Mouse (Mus musculus): ENCODE data around the gene 4930407I10Rik. TPM values are rescaled to one million over a fixed set of nuclear protein-coding genes. Genes with fewer than 3 reads are reported as not detected.

The 4930407I10Rik gene
- not detected in 2 replicates for polyA plus RNA-seq (2012; rRNA removed)

DNA sequence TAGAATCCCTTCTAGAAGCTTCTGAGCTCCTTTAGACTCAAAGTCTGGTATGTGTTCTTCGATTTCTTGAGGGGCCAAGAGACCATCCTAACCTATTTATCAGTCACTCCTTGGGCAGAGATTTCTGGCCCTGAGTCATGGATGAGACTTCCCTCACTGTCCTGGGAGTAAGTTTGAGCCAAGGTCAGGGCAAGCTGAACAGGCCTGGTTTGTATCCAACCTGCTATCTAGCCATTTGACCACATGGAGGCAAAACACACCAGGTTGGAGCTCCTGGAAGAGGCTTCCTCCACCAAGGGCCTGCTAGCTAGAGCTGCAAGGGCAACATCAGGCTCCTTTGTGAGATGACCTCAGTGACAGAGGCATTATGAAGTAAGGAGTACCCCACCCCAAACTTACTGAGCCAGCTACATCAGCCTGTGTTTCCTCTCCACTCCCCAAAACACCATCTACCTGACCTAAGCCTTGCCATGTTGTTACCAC, at the start of gene 4930407I10Rik:
Gene 4930407I10Rik (plus strand): TSS at position 433 of the 483 bp plus-strand sequence.
- DNase-seq (ENCODE audit: low spot score): no peak

DNA sequence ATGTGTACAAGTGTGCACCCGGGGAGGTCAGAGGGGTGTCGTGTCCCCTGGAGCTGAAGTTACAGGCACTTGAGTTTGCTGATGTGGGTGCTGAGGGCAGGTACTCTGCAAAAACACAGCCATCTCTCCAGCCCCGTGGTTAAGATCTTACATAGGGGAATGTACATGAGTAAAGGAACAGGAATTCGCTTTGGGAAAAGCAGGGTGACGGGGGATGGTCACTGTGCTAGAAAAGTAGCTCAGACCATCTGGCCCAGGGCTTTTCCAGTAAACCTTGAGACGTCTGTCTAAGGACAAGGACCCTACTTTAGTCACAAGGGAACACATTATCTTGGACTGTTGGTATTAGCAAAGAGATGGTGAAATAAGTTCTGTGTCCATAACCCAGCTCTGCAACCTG, 47.0 kb upstream of the 4930407I10Rik start:
- no peak for DNase-seq (ENCODE audit: low spot score)

DNA sequence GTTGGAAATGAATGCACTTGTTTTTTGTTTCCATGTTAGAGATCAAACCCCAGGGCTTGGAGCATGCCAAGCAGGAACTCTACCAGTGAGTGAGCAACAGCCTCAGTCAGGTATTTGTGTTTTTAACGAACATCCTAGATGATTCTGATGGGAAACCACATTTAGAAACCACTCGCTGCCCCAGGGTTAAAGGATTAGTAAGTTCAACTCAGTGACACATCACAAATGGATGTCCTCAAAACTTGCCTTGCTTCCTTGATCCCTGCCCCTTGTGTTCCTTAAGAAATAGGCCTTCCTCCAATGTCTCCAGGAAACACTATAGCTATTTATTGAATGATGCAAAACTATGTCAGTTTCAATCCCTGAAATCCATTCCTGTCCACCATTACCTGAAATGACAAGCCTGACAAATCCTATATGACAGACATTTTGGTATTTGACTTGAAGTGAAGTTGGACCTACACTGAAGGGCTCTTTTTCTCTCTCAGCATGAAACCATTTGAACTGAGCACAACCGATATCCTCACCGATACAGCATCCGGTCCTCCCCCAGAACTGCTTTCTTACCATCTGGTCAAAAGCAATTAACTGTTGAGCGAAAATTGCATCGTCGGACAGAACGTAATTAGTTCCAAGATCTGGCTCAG, 44.1 kb upstream of the 4930407I10Rik start:
- no peak for DNase-seq (ENCODE audit: low spot score)

DNA sequence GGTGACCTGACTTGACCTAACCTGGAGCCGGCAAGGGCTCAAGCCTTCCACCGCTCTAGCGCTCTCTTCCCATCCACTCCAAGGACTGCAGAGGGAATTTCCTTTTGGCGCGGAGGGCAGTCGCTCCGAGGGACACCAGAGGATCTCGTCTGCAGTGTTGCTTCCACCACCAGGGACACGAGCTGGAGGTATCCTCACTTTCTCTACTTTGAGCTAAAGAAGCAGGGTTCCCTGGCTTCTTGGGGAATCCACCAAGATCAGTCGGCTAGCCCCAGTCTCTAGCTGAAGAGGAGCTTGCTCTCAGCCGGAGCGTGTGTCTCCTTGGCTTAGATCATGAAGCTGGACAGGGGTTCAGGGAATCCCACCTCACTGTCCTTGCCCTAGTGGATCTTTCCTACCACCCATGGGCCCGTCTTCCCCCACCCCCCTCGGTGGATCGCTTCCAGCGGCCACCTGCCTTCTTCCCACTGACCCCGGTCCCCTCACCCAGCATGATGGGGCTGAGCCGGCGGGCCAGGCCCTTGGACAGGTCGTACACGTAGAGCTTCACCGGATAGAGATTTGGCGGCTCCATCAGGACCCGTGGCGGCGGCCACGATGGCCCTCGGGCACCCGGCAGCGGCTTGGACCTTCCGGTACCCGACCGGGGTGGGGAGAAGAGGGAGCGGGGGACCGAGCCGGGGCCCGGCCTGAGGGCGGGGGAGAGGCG, 43.4 kb upstream of the 4930407I10Rik start:
- DNase-seq (ENCODE audit: low spot score): peak; percentile 26

DNA sequence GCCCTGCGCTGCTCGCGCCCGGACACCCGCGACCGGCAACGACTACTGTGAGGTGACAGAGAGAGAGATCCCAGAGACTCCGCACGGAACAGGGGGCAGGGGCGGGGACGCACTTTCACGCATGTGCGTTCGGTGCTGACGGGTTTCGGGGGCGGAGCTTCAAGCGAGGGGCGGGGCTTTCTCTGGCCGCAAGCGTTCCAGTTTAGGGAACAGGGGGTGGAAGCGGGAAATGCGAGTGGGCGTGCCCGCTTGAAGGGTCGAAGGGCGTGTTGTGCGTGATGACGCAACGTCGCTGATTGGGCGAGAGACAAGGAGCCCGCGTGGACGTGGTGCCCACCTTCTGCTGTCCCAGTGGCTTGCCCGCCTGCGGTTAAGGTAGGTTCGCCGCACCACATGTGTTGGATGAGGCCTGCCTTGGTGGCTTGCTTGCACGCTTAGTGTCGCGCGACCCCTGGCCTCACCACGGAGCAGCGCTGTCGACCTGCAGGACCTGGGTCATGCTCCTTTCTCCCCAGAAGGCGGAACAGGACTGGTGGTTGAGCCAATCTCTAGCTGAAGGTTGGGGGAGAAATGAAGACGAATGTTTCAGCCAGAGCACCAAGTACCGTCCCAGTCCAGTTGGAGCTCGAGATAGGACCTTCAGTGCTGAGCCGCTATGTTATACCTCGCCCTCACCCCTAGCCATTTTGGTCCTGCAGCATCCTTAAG, 42.7 kb upstream of the 4930407I10Rik start:
- DNase-seq (ENCODE audit: low spot score): peak; percentile 97

DNA sequence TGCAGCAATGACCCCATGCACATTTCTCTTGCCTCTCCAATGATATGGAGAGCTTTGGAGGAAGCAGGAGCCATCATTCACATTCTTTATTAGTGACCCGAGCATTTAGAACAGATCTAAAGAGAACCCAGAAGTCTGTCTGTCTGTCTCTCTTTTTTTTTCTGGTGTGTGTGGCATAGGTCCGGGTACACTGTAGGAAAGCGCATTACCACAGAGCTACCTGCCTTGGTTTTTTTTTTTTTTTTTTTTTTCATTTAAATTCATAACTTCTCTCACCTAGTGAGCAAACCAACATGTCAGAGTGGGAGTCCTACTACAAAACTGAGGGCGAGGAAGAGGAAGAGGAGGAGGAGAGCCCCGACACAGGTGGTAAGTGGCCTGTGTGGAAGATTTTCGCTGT, 42.1 kb upstream of the 4930407I10Rik start:
- no peak for DNase-seq (ENCODE audit: low spot score)

DNA sequence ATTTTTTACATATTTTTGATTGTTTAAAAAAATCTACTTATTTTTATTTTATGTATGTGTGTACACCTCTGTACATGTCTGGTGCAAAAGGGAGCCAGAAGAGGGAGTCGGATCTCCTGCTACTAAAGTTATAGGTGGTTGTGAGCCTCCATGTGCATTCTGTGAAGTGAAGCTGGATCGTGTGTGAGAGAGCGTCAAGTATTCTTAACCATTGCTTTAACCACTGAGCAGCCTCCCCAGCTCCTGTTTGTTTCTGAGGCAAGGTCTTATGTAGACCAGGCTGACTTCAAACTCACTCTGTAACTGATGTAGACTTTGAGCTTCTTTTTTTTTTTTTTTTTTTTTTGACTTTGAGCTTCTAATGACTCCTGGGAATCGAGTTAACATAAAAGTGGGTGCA, 41.5 kb upstream of the 4930407I10Rik start:
- no peak for DNase-seq (ENCODE audit: low spot score)

DNA sequence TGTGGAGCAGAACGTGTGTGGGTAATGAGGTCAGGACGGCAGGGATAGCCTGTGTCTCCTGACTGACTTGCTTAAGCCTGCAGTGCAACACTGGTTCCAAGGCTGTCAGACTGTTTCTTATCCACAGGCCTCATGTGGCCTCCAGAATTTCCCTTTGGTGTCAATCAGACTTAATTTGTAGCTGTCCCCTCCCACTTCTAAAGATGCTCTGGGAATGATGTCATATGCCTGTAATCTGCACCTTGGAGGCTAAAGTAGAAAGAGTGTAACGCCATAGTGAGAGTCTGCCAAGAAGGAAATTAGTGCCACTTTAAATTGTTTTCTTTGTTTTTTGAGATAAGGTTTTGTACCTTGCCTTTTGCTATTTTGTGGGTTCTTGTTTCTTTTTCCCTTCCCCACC, 39.7 kb upstream of the 4930407I10Rik start:
- DNase-seq (ENCODE audit: low spot score): no peak

DNA sequence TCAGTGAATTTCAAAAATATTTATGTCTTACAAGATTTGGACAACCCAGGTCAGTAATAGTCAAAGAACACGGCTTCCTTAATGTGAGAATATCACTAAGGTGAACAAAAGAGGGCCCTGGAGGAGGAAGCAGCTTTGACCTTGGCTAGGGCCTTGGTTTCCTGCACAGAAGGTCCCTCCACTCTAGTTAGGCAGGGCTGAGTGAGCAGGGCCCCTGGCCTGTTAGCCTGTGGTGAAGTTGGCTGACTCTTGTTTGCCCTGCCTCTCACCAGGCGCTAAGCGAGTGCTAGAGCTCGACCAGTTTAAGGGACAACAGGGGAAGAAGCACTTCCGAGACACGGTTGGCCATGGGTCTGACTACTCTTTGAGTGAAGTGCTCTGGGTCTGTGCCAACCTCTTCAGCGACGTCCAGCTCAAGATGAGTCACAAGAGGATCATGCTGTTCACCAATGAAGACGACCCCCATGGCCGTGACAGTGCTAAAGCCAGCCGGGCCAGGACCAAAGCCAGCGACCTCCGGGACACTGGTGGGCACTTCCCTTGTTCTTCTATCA, 36.3 kb upstream of the 4930407I10Rik start:
- no peak for DNase-seq (ENCODE audit: low spot score)

DNA sequence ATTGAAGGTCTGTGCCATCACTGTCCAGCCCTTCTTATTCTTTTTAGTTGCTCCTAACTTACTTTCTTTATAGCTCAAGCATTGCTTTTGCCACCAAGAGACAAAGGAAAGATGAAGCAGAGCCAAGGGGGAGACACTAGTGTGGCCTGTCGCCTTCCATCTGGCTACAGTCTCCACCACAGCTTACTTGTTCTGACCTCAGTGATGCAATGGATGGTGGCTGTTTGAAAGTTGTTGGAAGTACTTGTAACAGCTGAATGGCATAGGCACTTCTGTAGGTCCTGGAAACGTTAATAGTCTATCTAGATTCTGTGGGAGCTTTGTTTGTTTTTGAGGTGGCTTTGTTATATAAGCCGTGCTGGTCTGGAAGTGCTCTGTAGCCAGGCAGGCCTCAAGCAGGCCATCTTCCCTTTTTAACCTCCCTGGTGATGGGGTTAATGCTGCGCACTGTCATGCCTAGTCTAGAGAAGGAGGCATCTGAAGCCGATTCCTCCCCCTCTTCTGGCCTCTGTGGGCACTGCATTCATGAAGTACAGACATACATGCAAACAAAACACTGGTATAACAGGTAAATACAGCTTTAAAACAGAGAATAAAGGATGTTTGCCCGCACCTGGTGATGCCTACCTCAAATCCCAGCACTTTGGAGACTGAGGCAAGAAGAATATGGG, 34.9 kb upstream of the 4930407I10Rik start:
- no peak for DNase-seq (ENCODE audit: low spot score)

DNA sequence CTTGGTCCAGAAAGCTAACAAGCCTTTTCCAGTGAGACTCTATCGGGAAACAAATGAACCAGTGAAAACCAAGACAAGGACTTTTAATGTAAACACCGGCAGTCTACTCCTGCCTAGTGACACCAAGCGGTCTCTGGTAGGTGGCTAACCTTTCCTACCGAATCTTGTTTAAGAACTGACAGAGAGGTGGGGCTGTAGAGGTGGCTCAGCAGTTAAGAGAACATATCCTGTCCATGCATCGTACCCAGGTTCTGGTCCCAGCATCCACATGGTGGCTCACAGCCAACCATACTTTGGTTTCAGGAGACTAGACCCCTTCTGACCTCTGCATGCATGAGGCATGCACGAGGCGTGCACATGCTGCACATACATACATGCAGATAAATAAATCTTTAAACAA, 31.7 kb upstream of the 4930407I10Rik start:
- no peak for DNase-seq (ENCODE audit: low spot score)

DNA sequence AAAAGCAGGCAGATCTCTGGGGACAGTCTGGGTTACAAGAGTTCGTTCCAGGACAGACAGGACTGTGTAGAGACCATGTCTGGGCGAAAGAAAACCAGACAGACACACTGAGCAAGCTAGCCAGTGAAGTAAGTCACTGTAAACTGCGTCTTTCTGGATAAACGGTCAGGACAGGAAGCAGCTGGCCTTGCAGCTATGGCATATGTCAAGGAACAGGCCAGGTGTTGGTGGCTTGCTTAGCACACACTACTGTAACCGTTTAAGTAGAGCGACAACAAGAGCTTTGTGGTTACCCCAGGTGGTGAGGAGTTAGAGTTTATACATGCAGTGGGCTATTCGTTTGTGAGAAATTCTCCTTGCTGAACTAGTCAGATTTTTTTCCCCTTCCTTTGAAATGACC, 31.2 kb upstream of the 4930407I10Rik start:
- no peak for DNase-seq (ENCODE audit: low spot score)

DNA sequence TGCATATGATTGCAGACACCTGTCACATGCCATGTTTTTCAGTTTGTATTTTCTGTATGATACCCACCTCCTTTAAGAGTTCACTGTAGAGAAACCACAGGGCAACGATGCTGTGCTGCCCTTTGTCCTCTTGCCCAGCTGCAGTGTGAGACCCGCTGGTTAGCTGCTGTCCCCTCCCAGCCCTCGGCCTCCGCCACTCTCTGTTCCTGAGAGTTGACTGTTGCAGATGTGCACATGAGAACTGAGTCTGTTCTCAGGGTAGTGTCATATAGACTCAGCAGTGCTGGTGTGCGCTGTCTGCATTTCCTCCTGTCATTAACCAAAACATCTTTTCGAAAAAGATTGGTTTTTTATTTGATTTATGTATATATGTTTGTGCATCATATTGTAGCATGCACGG, 26.6 kb upstream of the 4930407I10Rik start:
- DNase-seq (ENCODE audit: low spot score): no peak

DNA sequence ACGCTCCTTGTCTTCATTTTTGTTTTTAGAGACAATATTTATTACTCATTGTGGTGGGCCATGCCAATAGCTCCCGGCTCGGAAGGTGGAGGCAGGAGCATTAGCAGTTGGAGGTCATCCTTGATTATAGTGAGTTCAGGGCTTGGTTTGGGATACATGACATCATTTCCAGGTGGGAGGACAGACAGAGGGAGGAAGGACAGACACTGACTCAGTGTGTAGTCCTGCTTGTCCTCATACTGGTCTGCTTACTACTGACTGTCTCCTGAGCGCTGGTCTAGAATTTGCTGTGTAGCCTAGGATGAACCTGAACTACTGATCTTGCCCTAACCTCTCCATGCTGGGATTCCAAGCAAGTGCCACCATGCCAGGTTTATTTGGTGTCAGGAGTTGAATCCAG, 25.2 kb upstream of the 4930407I10Rik start, which contains the start of gene Desi1:
Gene Desi1 (minus strand): TSS at position 101 of the 400 bp plus-strand sequence.
- no peak for DNase-seq (ENCODE audit: low spot score)

DNA sequence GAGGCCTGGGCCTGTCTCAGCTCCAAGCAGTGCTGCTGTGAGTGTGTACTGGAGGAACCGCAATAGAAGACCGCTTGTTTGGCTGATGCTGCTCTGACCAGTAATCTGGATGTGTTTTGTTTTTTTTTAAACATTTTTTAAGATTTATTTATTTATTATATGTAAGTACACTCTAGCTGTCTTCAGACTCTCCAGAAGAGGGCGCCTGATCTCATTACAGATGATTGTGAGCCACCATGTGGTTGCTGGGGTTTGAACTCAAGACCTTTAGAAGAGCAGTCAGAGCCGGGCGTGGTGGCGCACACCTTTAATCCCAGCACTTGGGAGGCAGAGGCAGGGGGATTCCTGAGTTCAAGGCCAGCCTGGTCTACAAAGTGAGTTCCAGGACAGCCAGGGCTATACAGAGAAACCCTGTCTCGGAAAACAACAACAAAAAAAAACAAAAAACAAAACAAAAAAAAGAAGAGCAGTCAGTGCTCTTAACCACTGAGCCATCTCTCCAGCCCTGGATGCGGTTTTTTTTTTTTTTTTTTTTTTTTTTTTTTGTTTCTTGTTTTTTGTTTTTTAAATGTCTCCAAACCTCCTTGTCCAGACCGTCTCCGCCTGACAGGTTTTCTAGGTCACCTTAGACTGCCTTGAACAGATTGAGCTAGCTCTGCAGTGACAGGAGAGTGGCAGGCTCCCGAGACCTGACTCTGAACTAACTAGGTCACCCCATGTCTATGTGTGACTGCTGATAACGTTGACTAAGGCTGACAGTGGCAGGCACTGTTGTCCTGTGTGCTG, 22.9 kb upstream of the 4930407I10Rik start:
- DNase-seq (ENCODE audit: low spot score): no peak

DNA sequence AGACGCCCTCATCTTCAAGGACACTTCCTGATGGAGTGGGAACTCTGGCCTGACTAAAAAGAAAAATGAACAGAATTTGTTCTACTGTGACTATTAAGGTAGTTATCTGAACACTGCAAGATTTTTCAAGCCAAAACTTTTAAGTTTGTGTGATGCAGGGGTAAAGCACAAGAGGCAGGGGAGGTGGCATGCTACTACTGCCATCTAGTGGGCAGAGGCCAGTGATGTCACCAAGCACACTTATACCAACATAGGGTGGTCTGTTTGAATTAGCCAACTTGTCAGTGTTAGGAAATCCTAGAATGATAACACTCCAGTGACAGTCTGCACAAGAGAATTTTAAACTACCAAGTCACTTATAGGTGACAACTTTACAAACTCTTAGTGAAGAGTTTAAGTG, 18.3 kb upstream of the 4930407I10Rik start:
- no peak for DNase-seq (ENCODE audit: low spot score)

DNA sequence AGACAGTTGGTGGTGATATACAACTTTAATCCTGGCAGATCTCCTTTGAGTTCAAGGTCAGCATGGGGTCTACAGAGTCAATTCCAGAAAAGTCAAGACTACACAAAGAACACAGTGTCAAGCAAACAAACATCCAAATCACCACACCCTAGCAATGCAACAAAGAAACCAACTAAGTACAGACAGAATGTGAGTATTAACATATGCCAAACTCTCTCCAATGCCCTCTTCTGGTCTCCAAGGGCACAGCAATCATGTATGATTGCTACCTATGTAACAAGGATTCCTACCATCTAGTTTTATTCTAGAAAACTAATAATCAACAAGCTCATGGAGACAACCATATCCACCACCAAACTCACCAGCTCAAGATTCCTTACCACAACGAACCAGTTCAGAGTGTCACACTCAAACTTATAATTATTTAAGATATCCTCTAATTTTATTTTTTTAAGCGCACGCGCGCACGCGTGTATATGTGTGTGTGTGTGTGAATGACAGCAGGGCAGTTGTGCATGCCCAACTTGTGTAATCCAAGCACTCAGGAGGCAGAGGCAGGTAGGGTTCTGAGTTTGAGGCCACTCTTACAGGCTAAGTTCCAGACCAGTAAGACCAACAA, 14.7 kb upstream of the 4930407I10Rik start:
- DNase-seq (ENCODE audit: low spot score): no peak

DNA sequence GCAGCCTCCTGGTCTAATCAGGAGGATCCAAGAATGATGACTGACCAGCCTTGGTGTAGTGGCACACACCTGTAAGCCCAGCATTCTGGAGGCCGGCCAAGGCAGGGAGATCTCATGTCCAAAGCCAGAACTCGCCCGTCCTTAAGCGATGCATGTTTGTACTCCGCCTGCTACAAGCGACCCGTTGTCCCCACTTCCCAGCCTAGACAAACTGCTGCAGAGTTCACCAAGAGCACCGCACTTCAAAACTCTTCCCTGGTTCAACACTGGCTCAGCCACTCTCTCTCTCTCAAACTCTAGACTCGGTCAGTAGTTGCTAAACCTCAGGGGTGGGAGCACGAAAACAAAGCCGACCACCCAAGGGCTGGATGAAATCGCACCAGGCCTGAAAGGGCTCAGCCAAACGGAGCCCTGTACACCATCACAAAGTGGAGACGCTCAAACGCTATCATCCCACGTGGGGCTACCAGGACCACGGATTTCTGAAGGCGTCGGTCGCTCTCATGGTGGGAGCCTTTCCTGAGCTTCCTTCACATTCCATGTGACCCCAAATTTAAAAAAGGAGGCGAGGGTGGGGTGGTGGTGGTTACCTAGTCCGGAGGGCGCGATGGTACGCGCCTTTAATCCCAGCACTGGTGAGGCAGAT, 12.6 kb upstream of the 4930407I10Rik start:
- no peak for DNase-seq (ENCODE audit: low spot score)

DNA sequence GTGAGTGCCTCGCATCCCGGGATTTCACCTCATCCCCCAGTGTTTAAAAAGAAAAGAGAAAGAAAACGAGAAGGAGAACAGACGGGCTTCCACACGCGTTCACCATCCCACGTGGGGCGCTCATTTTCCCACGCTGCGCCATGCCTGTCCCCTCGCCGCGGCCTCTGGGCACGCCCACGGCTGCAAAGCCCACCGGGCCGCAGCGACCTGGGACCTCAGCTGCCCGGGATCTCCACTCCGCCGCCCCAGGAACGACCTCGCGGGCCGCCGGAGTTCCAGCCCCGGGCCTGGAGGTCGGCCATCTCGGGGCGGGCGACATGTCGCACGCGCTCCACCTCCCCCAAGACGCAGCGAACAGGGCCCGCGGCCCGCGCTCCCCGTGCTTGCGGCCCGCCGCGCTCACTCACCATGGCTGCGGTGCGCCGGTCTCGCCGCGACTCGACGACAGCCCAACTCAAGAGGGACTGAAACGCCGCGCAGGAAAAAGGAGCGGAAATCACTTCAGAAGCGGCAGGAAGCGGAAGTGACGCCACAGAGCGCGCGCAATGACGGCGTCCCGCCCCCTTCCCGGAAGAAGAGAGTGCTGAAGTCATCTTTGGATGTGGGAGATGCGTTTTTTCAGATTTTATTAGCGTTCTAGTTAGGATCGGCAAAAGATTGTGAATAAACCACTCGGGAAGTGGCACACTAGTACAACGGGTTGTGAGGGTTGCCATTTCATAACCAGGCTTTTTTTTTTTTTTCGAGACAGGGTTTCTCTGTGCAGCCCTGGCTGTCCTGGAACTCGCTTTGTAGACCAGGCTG, 11.7 kb upstream of the 4930407I10Rik start, which contains the start of gene Snu13:
Gene Snu13 (minus strand): TSS at position 519 of the 804 bp plus-strand sequence.
- DNase-seq (ENCODE audit: low spot score): peak; percentile 83
